Mouse (Mus musculus): ENCODE measurements around the gene Stil. TPM values are rescaled to one million over a fixed set of nuclear protein-coding genes. Genes with fewer than 3 reads are reported as not detected.
A peak's percentile ranks its signal among the peaks of the same experiment; 100 is the strongest.

Stil gene
- polyA plus RNA-seq, 1 experiment = 7.8 TPM

DNA sequence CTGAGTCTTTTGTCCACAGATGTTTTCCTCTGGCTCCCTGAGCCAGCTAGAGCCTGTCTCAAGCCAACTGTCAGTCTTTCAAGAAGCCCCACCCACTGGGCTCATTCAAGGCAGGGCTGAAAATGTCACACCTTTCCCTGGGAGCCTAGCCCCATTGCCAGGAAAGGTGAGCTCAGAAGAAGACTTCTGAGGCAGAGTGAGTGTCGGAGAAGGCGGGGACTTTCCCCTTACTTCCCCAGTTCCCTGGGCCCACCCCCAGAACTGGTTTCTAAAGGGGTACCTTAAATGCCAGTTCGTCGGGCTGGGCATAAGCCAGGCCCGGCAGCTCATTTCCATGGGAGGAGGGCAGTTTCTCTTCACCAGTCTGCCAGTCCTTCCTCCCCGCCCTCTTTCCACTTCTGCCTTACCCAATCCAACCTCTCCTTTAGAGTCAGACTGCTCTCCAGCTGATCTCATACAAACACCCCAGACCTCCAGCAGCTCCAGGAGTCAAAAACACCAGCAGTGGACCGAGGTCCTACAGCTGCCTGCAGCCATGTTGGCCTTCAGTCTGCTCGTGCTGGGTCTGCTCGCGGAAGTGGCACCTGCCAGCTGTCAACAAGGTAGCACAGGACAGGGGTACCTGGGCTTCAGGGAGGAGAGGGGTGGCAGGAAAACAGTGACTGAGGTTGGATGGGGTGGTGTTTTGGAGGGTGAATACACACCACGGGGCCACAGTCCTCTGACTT lies 88.8 kb downstream of the Stil start, which contains the start of gene Pdzk1ip1:
TSS of gene Pdzk1ip1 (plus strand) at position 98 of the 728 bp plus-strand sequence.
- Histone ChIP-seq H3K4me3 (replicated peaks; ENCODE audit: control insufficient read depth, low read depth, low read length) (peak within 1 kb of the TSS; percentile 85), H3K4me1 (ENCODE audit: control insufficient read depth, insufficient read depth, low read length) (no peaks in the 10 kb centered on the region), H3K27ac (ENCODE audit: control insufficient read depth, insufficient read depth, low read depth, low read length, poor library complexity) (peak within 1 kb of the TSS; percentile 86)
- TF ChIP-seq POLR2A (IDR thresholded peaks at IDR 0.05; ENCODE audit: borderline replicate concordance, control insufficient read depth, low read depth, low read length) (peak; percentile 69; the same call in 1 of the 2 replicates), CTCF (IDR thresholded peaks at IDR 0.05; ENCODE audit: control insufficient read depth, insufficient read depth, low read length) (no peak)
- 7% methylated on average over 11 of the region's 11 CpGs for WGBS

DNA sequence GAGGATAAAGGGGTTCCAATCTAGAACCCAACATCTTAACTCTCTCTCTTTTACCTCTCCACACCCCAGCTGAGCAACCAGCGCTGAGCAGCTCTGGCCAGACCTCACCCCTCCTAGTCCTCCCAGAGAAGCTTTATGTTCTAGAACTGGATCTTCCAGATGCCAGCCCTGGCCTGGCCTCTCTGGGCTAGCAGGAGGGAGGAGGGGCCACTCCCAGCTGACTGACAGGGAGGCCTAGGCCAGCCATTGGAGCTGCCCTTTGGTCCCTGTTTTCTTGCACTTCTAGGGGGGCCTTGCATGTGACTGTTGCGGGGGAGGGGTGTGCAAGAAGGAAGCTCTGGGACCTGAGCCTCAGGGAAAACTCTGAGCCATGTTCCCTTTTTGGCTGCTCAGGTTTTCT lies 90.6 kb downstream of the Stil start:
- no peak for TF ChIP-seq POLR2A (IDR thresholded peaks at IDR 0.05; ENCODE audit: borderline replicate concordance, control insufficient read depth, low read depth, low read length)
- no peak for TF ChIP-seq CTCF (IDR thresholded peaks at IDR 0.05; ENCODE audit: control insufficient read depth, insufficient read depth, low read length)
- peak overlapping the region; percentile 13; the same call in 1 of the 2 replicates for H3K27ac ChIP-seq (ENCODE audit: control insufficient read depth, insufficient read depth, low read depth, low read length, poor library complexity)
- H3K4me1 ChIP-seq (ENCODE audit: control insufficient read depth, insufficient read depth, low read length) = no peaks in the 10 kb centered on the region; the same call in none of the 2 replicates

DNA sequence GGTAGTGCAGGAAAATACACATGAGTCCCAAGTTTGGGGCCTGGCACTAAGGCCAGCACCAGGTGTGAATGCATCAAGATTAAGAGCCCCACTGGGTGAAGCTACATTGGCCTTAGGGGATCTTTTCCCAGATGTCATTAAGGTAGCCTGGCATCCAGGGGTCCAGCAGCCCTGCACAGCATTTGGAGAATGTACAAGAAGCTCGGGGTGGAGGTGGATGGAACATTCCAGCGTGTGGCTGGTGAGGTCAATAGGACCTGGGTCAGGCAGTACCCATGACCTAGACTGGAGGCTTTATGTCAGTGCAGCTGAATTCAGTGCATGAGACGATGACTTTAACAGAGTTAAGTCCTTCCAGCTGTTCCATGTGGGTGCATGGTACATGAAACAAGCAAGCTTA lies 91.8 kb downstream of the Stil start:
- TF ChIP-seq POLR2A (IDR thresholded peaks at IDR 0.05; ENCODE audit: borderline replicate concordance, control insufficient read depth, low read depth, low read length) = no peak
- Histone ChIP-seq H3K4me1 (ENCODE audit: control insufficient read depth, insufficient read depth, low read length) (no peaks in the 10 kb centered on the region; the same call in none of the 2 replicates), H3K27ac (ENCODE audit: control insufficient read depth, insufficient read depth, low read depth, low read length, poor library complexity) (no peak overlapping the region), H3K4me3 (replicated peaks; ENCODE audit: control insufficient read depth, low read depth, low read length) (no peak overlapping the region)
- 93% methylated on average over 3 of the region's 3 CpGs for WGBS

More for the DNA sequence above, 90.6 kb downstream of the Stil start:
- H3K4me3 ChIP-seq (replicated peaks; ENCODE audit: control insufficient read depth, low read depth, low read length) = peak overlapping the region; percentile 56
- WGBS = 76% methylated on average over 2 of the region's 2 CpGs

Other genes starting within 250 kb of the Stil start
- not detected in 2 replicates for gene Gm12830, start 178.4 kb upstream of the Stil start, polyA plus RNA-seq (2011; ENCODE audit: insufficient read depth, insufficient read length, low replicate concordance, missing spikeins)
- gene Foxd2, start 91.3 kb upstream of the Stil start, polyA plus RNA-seq (2011; ENCODE audit: insufficient read depth, insufficient read length, low replicate concordance, missing spikeins) = 0.57 TPM in 1 of 2 replicates, not detected in the other
- not detected in 2 replicates for gene Foxe3, start 74.1 kb upstream of the Stil start, polyA plus RNA-seq (2011; ENCODE audit: insufficient read depth, insufficient read length, low replicate concordance, missing spikeins)
- gene Cmpk1, start 12.9 kb upstream of the Stil start, polyA plus RNA-seq (2011; ENCODE audit: insufficient read depth, insufficient read length, low replicate concordance, missing spikeins) = 26.5 and 34.7 TPM in 2 replicates
- gene Tal1, start 56.3 kb downstream of the Stil start, polyA plus RNA-seq (2011; ENCODE audit: insufficient read depth, insufficient read length, low replicate concordance, missing spikeins) = 67.9 and 68.4 TPM in 2 replicates
- 212 and 213 TPM in 2 replicates for gene Pdzk1ip1, start 88.5 kb downstream of the Stil start, polyA plus RNA-seq (2011; ENCODE audit: insufficient read depth, insufficient read length, low replicate concordance, missing spikeins)
- 0.38 and 2.0 TPM in 2 replicates for gene Cyp4x1, start 134.1 kb downstream of the Stil start, polyA plus RNA-seq (2011; ENCODE audit: insufficient read depth, insufficient read length, low replicate concordance, missing spikeins)
- not detected in 2 replicates for gene Cyp4a29, start 241.9 kb downstream of the Stil start, polyA plus RNA-seq (2011; ENCODE audit: insufficient read depth, insufficient read length, low replicate concordance, missing spikeins)

Measured in bone marrow, adult 2 months (tissue).